Mouse (Mus musculus) frontal cortex, postnatal 36 days (tissue): ENCODE data around the gene Il25.
"Not testable (repeated sequence)": the region's sequence is repeated elsewhere in the genome, so short reads cannot be mapped to it uniquely, and the experiment has no call there.

Experiments used
- DNase-seq, 2 experiments: peaks; one replicate each; pipeline ENCODE4 v3.0.0; 2022; ENCODE audit warnings: low spot score in 2 of 2

Il25 gene

GRCm38 (mm10) chr14:54926401-54927158, 5.9 kb upstream of the Il25 start:
- DNase-seq, result peak; percentile 31 to 40

- no peak for DNase-seq
These were observed 5.2 kb upstream of the Il25 start for GRCm38 (mm10) chr14:54927296-54927695.

GRCm38 (mm10) chr14:54929801-54930200, 2.7 kb upstream of the Il25 start:
- no peak for DNase-seq

- DNase-seq, result no peak
These were observed 2.1 kb upstream of the Il25 start for GRCm38 (mm10) chr14:54930431-54930830.

- DNase-seq, result peak; percentile 59 to 65
These were observed 3.7 kb downstream of the Il25 start, which contains the start of gene Cmtm5 for GRCm38 (mm10) chr14:54935904-54936830. Gene Cmtm5 (plus strand): TSS chr14:54936261.

GRCm38 (mm10) chr14:54936831-54937160, 4.3 kb downstream of the Il25 start:
- DNase-seq, result no peak

- DNase-seq, result no peak
These were observed 5.1 kb downstream of the Il25 start for GRCm38 (mm10) chr14:54937361-54938182.

- DNase-seq, result no peak
These were observed 6.1 kb downstream of the Il25 start for GRCm38 (mm10) chr14:54938431-54939219.

GRCm38 (mm10) chr14:54939434-54940175, 7.1 kb downstream of the Il25 start:
- DNase-seq, result peak; percentile 41 to 55

- no peak for DNase-seq
These were observed 7.7 kb downstream of the Il25 start for GRCm38 (mm10) chr14:54940176-54940530.

GRCm38 (mm10) chr14:54941024-54941978, 8.8 kb downstream of the Il25 start:
- DNase-seq, result no peak

- no peak for DNase-seq
These were observed 10.0 kb downstream of the Il25 start for GRCm38 (mm10) chr14:54942479-54942878.

- no peak for DNase-seq
These were observed 11.5 kb downstream of the Il25 start for GRCm38 (mm10) chr14:54943971-54944370.

GRCm38 (mm10) chr14:54944939-54945338, 12.4 kb downstream of the Il25 start:
- no peak for DNase-seq

- DNase-seq, result no peak
These were observed 13.6 kb downstream of the Il25 start for GRCm38 (mm10) chr14:54945975-54946704.

- DNase-seq, result not testable (repeated sequence)
These were observed 14.5 kb downstream of the Il25 start for GRCm38 (mm10) chr14:54947008-54947407.

- no peak for DNase-seq
These were observed 16.3 kb downstream of the Il25 start for GRCm38 (mm10) chr14:54948781-54949180.

GRCm38 (mm10) chr14:54950493-54950892, 18.0 kb downstream of the Il25 start:
- no peak for DNase-seq

GRCm38 (mm10) chr14:54951587-54951986, 19.1 kb downstream of the Il25 start:
- no peak for DNase-seq
